Mouse (Mus musculus) MEL (cell line): ENCODE results near the gene Reep6. TPM values are rescaled to one million over a fixed set of nuclear protein-coding genes. Genes with fewer than 3 reads are reported as not detected.

Experiments
- DNase-seq: peaks from one replicate; pipeline ENCODE4 v3.0.0; 2011; ENCODE audit warnings: low read depth, low spot score
- H3K27ac ChIP-seq: 2 replicates; pipeline ENCODE4 v1.5.1; 2012; ENCODE audit warnings: low read depth, mild to moderate bottlenecking, control low read depth, low read length, moderate library complexity; ENCODE audit not compliant: control insufficient read depth
- H3K27me3 ChIP-seq, 2 experiments: fragments of 150-350 bp in 1 of 2; sonication (generic) in 1 of 2; 2 replicates each; pipeline ENCODE4 v1.6.1; 2012; ENCODE audit warnings: low read length in 2 of 2, mild to moderate bottlenecking in 2 of 2, improper control_type of control experiment in 1 of 2, moderate library complexity in 1 of 2; ENCODE audit not compliant: insufficient read depth in 2 of 2, control insufficient read depth in 1 of 2
- H3K36me3 ChIP-seq, 2 experiments: 2 replicates each; pipeline ENCODE4 v1.6.1; 2012 to 2014; ENCODE audit warnings: low read length in 2 of 2, improper control_type of control experiment in 1 of 2, inconsistent platforms in 1 of 2, mild to moderate bottlenecking in 1 of 2; ENCODE audit not compliant: insufficient read depth in 2 of 2, control insufficient read depth in 1 of 2
- H3K4me1 ChIP-seq, 2 experiments: fragments of 150-350 bp in 1 of 2; sonication (generic) in 1 of 2; 2 replicates each; pipeline ENCODE4 v1.6.1; 2012; ENCODE audit warnings: low read length in 2 of 2, improper control_type of control experiment in 1 of 2, mild to moderate bottlenecking in 1 of 2; ENCODE audit not compliant: insufficient read depth in 2 of 2, control insufficient read depth in 1 of 2
- H3K4me3 ChIP-seq, 2 experiments: fragments of 150-350 bp in 1 of 2; sonication (generic) in 1 of 2; 2 replicates each; pipeline ENCODE4 v1.5.1; 2012; ENCODE audit warnings: low read depth in 2 of 2, low read length in 2 of 2, mild to moderate bottlenecking in 2 of 2, moderate library complexity in 2 of 2, control low read depth in 1 of 2, improper control_type of control experiment in 1 of 2; ENCODE audit not compliant: control insufficient read depth in 1 of 2, insufficient read depth in 1 of 2
- H3K79me2 ChIP-seq: 2 replicates; pipeline ENCODE4 v1.6.1; 2012; ENCODE audit warnings: mild to moderate bottlenecking, low read length, moderate library complexity; ENCODE audit not compliant: control insufficient read depth, poor library complexity, insufficient read depth
- H3K9ac ChIP-seq: 2 replicates; pipeline ENCODE4 v1.6.1; 2012; ENCODE audit warnings: low read depth, mild to moderate bottlenecking, control low read depth, low read length, moderate library complexity; ENCODE audit not compliant: control insufficient read depth, poor library complexity, severe bottlenecking
- H3K9me3 ChIP-seq: fragments of 150-350 bp; sonication (generic); replicated peaks from 2 replicates; pipeline ENCODE4 v1.6.1; 2012; ENCODE audit warnings: mild to moderate bottlenecking, low read length, improper control_type of control experiment, moderate library complexity; ENCODE audit not compliant: insufficient read depth
- CHD2 ChIP-seq: IDR thresholded peaks from 2 replicates; pipeline ENCODE4 v1.6.1; 2011; ENCODE audit warnings: low read length, improper control_type of control experiment
- CTCF ChIP-seq, 3 experiments: IDR thresholded peaks in 2 of 3; conservative IDR thresholded peaks in 1 of 3; 2 replicates each; pipeline ENCODE4 v1.5.1; 2011 to 2012; ENCODE audit warnings: low read length in 3 of 3, low read depth in 2 of 3, mild to moderate bottlenecking in 2 of 3, improper control_type of control experiment in 1 of 3, inconsistent platforms in 1 of 3, mixed read lengths in 1 of 3, moderate library complexity in 1 of 3; ENCODE audit not compliant: control insufficient read depth in 1 of 3, insufficient read depth in 1 of 3, poor library complexity in 1 of 3, severe bottlenecking in 1 of 3
- EP300 ChIP-seq, 2 experiments: IDR thresholded peaks; 2 replicates each; pipeline ENCODE4 v1.6.1; 2011; ENCODE audit warnings: improper control_type of control experiment in 2 of 2, low read length in 2 of 2, low read depth in 1 of 2, mild to moderate bottlenecking in 1 of 2
- GABPA ChIP-seq: IDR thresholded peaks from 2 replicates; pipeline ENCODE4 v1.6.1; 2012; ENCODE audit warnings: low read depth, mild to moderate bottlenecking, inconsistent platforms, low read length, improper control_type of control experiment, moderate library complexity
- HCFC1 ChIP-seq: IDR thresholded peaks from 2 replicates; pipeline ENCODE4 v1.6.1; 2012; ENCODE audit warnings: low read depth, mild to moderate bottlenecking, inconsistent platforms, low read length, improper control_type of control experiment, moderate library complexity
- MAX ChIP-seq: IDR thresholded peaks from 2 replicates; pipeline ENCODE4 v1.6.1; 2011; ENCODE audit warnings: low read length, improper control_type of control experiment
- MAZ ChIP-seq: IDR thresholded peaks from 2 replicates; pipeline ENCODE4 v1.6.1; 2012; ENCODE audit warnings: low read depth, mild to moderate bottlenecking, inconsistent platforms, low read length, improper control_type of control experiment
- MEF2A ChIP-seq: IDR thresholded peaks from 2 replicates; pipeline ENCODE4 v1.6.1; 2014; ENCODE audit warnings: low read depth, mild to moderate bottlenecking, inconsistent platforms, low read length, improper control_type of control experiment; ENCODE audit not compliant: poor library complexity, insufficient replicate concordance, severe bottlenecking; ENCODE audit errors: extremely low read depth
- MXI1 ChIP-seq: IDR thresholded peaks from 2 replicates; pipeline ENCODE4 v1.6.1; 2011; ENCODE audit warnings: mild to moderate bottlenecking, low read depth, low read length, improper control_type of control experiment
- MYB ChIP-seq: IDR thresholded peaks from 2 replicates; pipeline ENCODE4 v1.6.1; 2011; ENCODE audit warnings: mild to moderate bottlenecking, low read depth, low read length, improper control_type of control experiment
- MYC ChIP-seq: IDR thresholded peaks from 2 replicates; pipeline ENCODE4 v1.6.1; 2011; ENCODE audit warnings: low read depth, mild to moderate bottlenecking, low read length, improper control_type of control experiment, moderate library complexity
- POLR2AphosphoS2 ChIP-seq: IDR thresholded peaks from 2 replicates; pipeline ENCODE4 v1.6.1; 2011; ENCODE audit warnings: low read length, improper control_type of control experiment
- RAD21 ChIP-seq: IDR thresholded peaks from 2 replicates; pipeline ENCODE4 v1.6.1; 2011; ENCODE audit warnings: mild to moderate bottlenecking, low read depth, low read length, improper control_type of control experiment
- SMC3 ChIP-seq: IDR thresholded peaks from 2 replicates; pipeline ENCODE4 v1.6.1; 2011; ENCODE audit warnings: low read depth, low read length, improper control_type of control experiment
- TBP ChIP-seq: IDR thresholded peaks from 2 replicates; pipeline ENCODE4 v1.8.0; 2011; ENCODE audit warnings: low read depth, low read length, improper control_type of control experiment
- UBTF ChIP-seq: IDR thresholded peaks from 2 replicates; pipeline ENCODE4 v1.6.1; 2012; ENCODE audit warnings: low read depth, mild to moderate bottlenecking, inconsistent platforms, low read length, improper control_type of control experiment, moderate library complexity, borderline replicate concordance; ENCODE audit not compliant: insufficient read depth
- USF1 ChIP-seq: IDR thresholded peaks from 2 replicates; pipeline ENCODE4 v1.6.1; 2014; ENCODE audit warnings: low read depth, mild to moderate bottlenecking, inconsistent platforms, low read length, improper control_type of control experiment, moderate library complexity
- USF2 ChIP-seq, 2 experiments: IDR thresholded peaks; 2 replicates each; pipeline ENCODE4 v1.6.1; 2011 to 2012; ENCODE audit warnings: improper control_type of control experiment in 2 of 2, low read length in 2 of 2, borderline replicate concordance in 1 of 2, inconsistent platforms in 1 of 2, low read depth in 1 of 2, mild to moderate bottlenecking in 1 of 2; ENCODE audit not compliant: insufficient read depth in 1 of 2
- ZC3H11A ChIP-seq: IDR thresholded peaks from 2 replicates; pipeline ENCODE4 v1.6.1; 2012; ENCODE audit warnings: low read depth, mild to moderate bottlenecking, inconsistent platforms, low read length, improper control_type of control experiment
- ZKSCAN1 ChIP-seq: IDR thresholded peaks from 2 replicates; pipeline ENCODE4 v1.6.1; 2012; ENCODE audit warnings: low read depth, mild to moderate bottlenecking, inconsistent platforms, low read length, improper control_type of control experiment, moderate library complexity
- ZMIZ1 ChIP-seq: IDR thresholded peaks from 2 replicates; pipeline ENCODE4 v1.6.1; 2012; ENCODE audit warnings: low read depth, mild to moderate bottlenecking, inconsistent platforms, low read length, improper control_type of control experiment, moderate library complexity
- polyA plus RNA-seq, 2 experiments: library from polyadenylated mRNA; stranded (reverse) in 1 of 2; unstranded in 1 of 2; fragments of >175 nt in 1 of 2; fragments of >200 nt in 1 of 2; gene quantifications; 2 replicates each; pipeline versions ENCODE4 v1.2.1 to v1.2.4; 2012; ENCODE audit warnings: low replicate concordance in 2 of 2, low read depth in 1 of 2; ENCODE audit not compliant: insufficient read length in 2 of 2, insufficient read depth in 1 of 2, missing spikeins in 1 of 2
- total RNA-seq: library from RNA; depleted of rRNA; stranded (reverse); fragments of 300-350 nt; gene quantifications from 2 replicates; pipeline ENCODE4 v1.2.3, GENCODE M21; 2012

Reep6 gene
- total and polyA plus RNA-seq, 3 experiments, result 3.2 to 27.9 TPM; not detected in 1

- Histone ChIP-seq H3K9me3 (no peaks in the 10 kb centered on the region), H3K4me3 (no peak overlapping the region), H3K79me2 (no peaks in the 10 kb centered on the region), H3K4me1 (peaks cover 4 to 18% of the 10 kb centered on the region in 2 experiments), H3K36me3 (peaks cover 0 to 7% of the 10 kb centered on the region in 2 experiments; a peak in 3 of 4 replicates), H3K27me3 (no peaks in the 10 kb centered on the region), H3K9ac (no peak overlapping the region), H3K27ac (no peak overlapping the region)
- DNase-seq, result peak; percentile 89
- TF ChIP-seq SMC3 (peak; percentile 88), RAD21 (peak; percentile 73), UBTF (no peak), EP300 (IDR thresholded peaks at IDR 0.05; ENCODE audit: low read depth in 1 of 2, low read length in 2 of 2) (no peak), MYC (0 out of 2 replicates have a peak, but pooled peaks have one; percentile 45), MXI1 (0 out of 2 replicates have a peak, but pooled peaks have one; percentile 17), CTCF (IDR thresholded peaks at IDR 0.05 in 2 of 3, conservative IDR thresholded peaks at IDR 0.05 in 1 of 3; ENCODE audit: control insufficient read depth in 1 of 3, insufficient read depth in 1 of 3, low read depth in 2 of 3, low read length in 3 of 3, poor library complexity in 1 of 3, severe bottlenecking in 1 of 3) (peak; percentile 90 to 94 (median 94)), MAZ (no peak; the same call in 1 of the 2 replicates), ZKSCAN1 (no peak), USF2 (IDR thresholded peaks at IDR 0.05; ENCODE audit: borderline replicate concordance in 1 of 2, insufficient read depth in 1 of 2, low read depth in 1 of 2, low read length in 2 of 2) (peak in 1 of 2 experiments; percentile 45; a peak in 1 of 4 replicates), MYB (no peak), MEF2A (no peak), HCFC1 (no peak), POLR2AphosphoS2 (0 out of 2 replicates have a peak, but pooled peaks have one; percentile 21), USF1 (peak; percentile 88), ZMIZ1 (no peak), MAX (peak; percentile 70; the same call in 1 of the 2 replicates), ZC3H11A (peak; percentile 65), GABPA (no peak), TBP (no peak), CHD2 (no peak)
These were observed 10.4 kb downstream of the Reep6 start for GRCm38 (mm10) chr10:80339941-80340750.
